Mouse (Mus musculus) heart, adult 2 months (tissue): ENCODE measurements at regions not wholly inside any gene's neighbourhood (a gene's known extent, or its start where the extent isn't known, plus 50 kb on each side); places are given as distances from the start of the nearest gene placed in this dataset.

Experiments
- CTCF ChIP-seq: fragments of 200-600 bp; IDR thresholded peaks from 2 replicates; pipeline ENCODE4 v1.8.1; 2022; ENCODE audit warnings: antibody characterized with exemption, mild to moderate bottlenecking, moderate library complexity
- POLR2A ChIP-seq: fragments of 200-500 bp; IDR thresholded peaks from 2 replicates; pipeline ENCODE4 v1.6.1; 2011; ENCODE audit warnings: mild to moderate bottlenecking, low read depth, low read length, control low read depth; ENCODE audit not compliant: insufficient read depth

- TF ChIP-seq CTCF (no peak), POLR2A (no peak)
Observed at GRCm38 (mm10) chr14:105448919-105449458, 190.6 kb downstream of the Ndfip2 start.
